Mouse (Mus musculus) heart, embryonic 11.5 days (tissue): Measurements from ENCODE around the gene Emilin1. TPM values are rescaled to one million over a fixed set of nuclear protein-coding genes. Genes with fewer than 3 reads are reported as not detected.

Experiments
- ATAC-seq: fragments of 200-750 bp; cut with Nextera tagmentation; replicated peaks from 2 replicates; pipeline ENCODE4 v1.8.0; 2017; ENCODE audit warnings: moderate library complexity; ENCODE audit not compliant: insufficient number of reproducible peaks, low FRiP score, low TSS enrichment
- H3K27ac ChIP-seq: fragments of 300-500 bp; sonication (generic); 2 replicates; pipeline ENCODE4 v1.5.1; 2014; ENCODE audit warnings: mild to moderate bottlenecking, low read depth, low read length
- H3K27me3 ChIP-seq: fragments of 300-500 bp; sonication (generic); 2 replicates; pipeline ENCODE4 v1.6.1; 2014; ENCODE audit warnings: mild to moderate bottlenecking, low read length, mixed read lengths; ENCODE audit not compliant: control insufficient read depth, insufficient read depth
- H3K36me3 ChIP-seq: fragments of 300-500 bp; sonication (generic); 2 replicates; pipeline ENCODE4 v1.6.1; 2014; ENCODE audit warnings: mild to moderate bottlenecking, low read length, moderate library complexity, mixed read lengths; ENCODE audit not compliant: control insufficient read depth, insufficient read depth
- H3K4me1 ChIP-seq: fragments of 300-500 bp; sonication (generic); 2 replicates; pipeline ENCODE4 v1.6.1; 2014; ENCODE audit warnings: low read length; ENCODE audit not compliant: control insufficient read depth, insufficient read depth
- H3K4me2 ChIP-seq: fragments of 300-500 bp; sonication (generic); 2 replicates; pipeline ENCODE4 v1.6.1; 2014; ENCODE audit warnings: mild to moderate bottlenecking, moderate library complexity
- H3K4me3 ChIP-seq: fragments of 300-500 bp; sonication (generic); 2 replicates; pipeline ENCODE4 v1.5.1; 2014; ENCODE audit warnings: low read depth, low read length
- H3K9ac ChIP-seq: fragments of 300-500 bp; sonication (generic); 2 replicates; pipeline ENCODE4 v1.6.1; 2014; ENCODE audit warnings: mild to moderate bottlenecking, low read depth, low read length, moderate library complexity
- H3K9me3 ChIP-seq: fragments of 300-500 bp; sonication (generic); replicated peaks from 2 replicates; pipeline ENCODE4 v1.6.1; 2016; ENCODE audit warnings: low read length; ENCODE audit not compliant: control insufficient read depth
- whole genome bisulfite sequencing: fragments of 180-500 bp; shearing (Covaris S2); extraction: QIAGEN DNeasy Blood & Tissue Kit; methylation state at CpG from one replicate; pipeline ENCODE4 v1.1.7; 2014; ENCODE audit not compliant: insufficient replicate concordance; 5-methylcytosine and 5-hydroxymethylcytosine counted together
- polyA plus RNA-seq: library from polyadenylated mRNA; unstranded; fragments of >200 nt; fragmentation: Nextera tagmentation; extraction: Ambion mirVana; gene quantifications from 2 replicates; pipeline ENCODE4 v1.2.1, GENCODE M21; 2014

The Emilin1 gene
- polyA plus RNA-seq, 1 experiment from 2014 or later, result 90.5 TPM

- no peak overlapping the region for H3K4me3 ChIP-seq
- H3K4me2 ChIP-seq, result no peak overlapping the region
- peaks cover 15% of the 10 kb centered on the region for H3K27me3 ChIP-seq
- H3K9me3 ChIP-seq, result no peaks in the 10 kb centered on the region
- no peak overlapping the region for H3K9ac ChIP-seq
- no peak overlapping the region for H3K27ac ChIP-seq
- H3K4me1 ChIP-seq, result peaks cover 7% of the 10 kb centered on the region
- no peak for ATAC-seq
- WGBS, result 81% methylated on average over 6 of the region's 6 CpGs
- H3K36me3 ChIP-seq, result no peaks in the 10 kb centered on the region
Observed at GRCm38 (mm10) chr5:30944344-30944743, 31.1 kb downstream of the Emilin1 start.

GRCm38 (mm10) chr5:30944956-30945781 is 32.0 kb downstream of the Emilin1 start, which contains the start of gene Cgref1:
Gene Cgref1 (minus strand): TSS chr5:30945591.
- Histone ChIP-seq H3K4me3 (peak within 1 kb of the TSS; percentile 51), H3K27me3 (peaks cover 15% of the 10 kb centered on the region), H3K36me3 (no peaks in the 10 kb centered on the region), H3K9me3 (no peaks in the 10 kb centered on the region), H3K4me1 (peaks cover 9% of the 10 kb centered on the region), H3K27ac (no peak within 1 kb of the TSS), H3K4me2 (peak within 1 kb of the TSS; percentile 95), H3K9ac (peak within 1 kb of the TSS; percentile 73)
- WGBS, result 5% methylated on average over 44 of the region's 44 CpGs
- ATAC-seq, result no peak; the same call in 1 of the 2 replicates

- no peaks in the 10 kb centered on the region for H3K9me3 ChIP-seq
- no peak for ATAC-seq
- peaks cover 3% of the 10 kb centered on the region; the same call in 1 of the 2 replicates for H3K36me3 ChIP-seq
- WGBS, result 68% methylated on average over 5 of the region's 5 CpGs
- no peak overlapping the region for H3K27ac ChIP-seq
- peaks cover 17% of the 10 kb centered on the region for H3K4me1 ChIP-seq
- H3K4me2 ChIP-seq, result no peak overlapping the region
- no peak overlapping the region for H3K4me3 ChIP-seq
- H3K9ac ChIP-seq, result no peak overlapping the region
- H3K27me3 ChIP-seq, result peaks cover 13% of the 10 kb centered on the region
Observed at GRCm38 (mm10) chr5:30948620-30949019, 35.4 kb downstream of the Emilin1 start.

- no peaks in the 10 kb centered on the region for H3K9me3 ChIP-seq
- peaks cover 17% of the 10 kb centered on the region for H3K4me1 ChIP-seq
- H3K4me2 ChIP-seq, result peak overlapping the region; percentile 93
- peaks cover 9% of the 10 kb centered on the region for H3K27me3 ChIP-seq
- H3K4me3 ChIP-seq, result peak overlapping the region; percentile 69
- H3K36me3 ChIP-seq, result peaks cover 14% of the 10 kb centered on the region
- peak overlapping the region; percentile 57; the same call in 1 of the 2 replicates for H3K27ac ChIP-seq
- ATAC-seq, result peak; percentile 88
- under 1% methylated on average over 31 of the region's 31 CpGs for WGBS
- H3K9ac ChIP-seq, result peak overlapping the region; percentile 74
Observed at GRCm38 (mm10) chr5:30949654-30950326, 36.6 kb downstream of the Emilin1 start.

GRCm38 (mm10) chr5:30950451-30950850 is 37.2 kb downstream of the Emilin1 start:
- peaks cover 13% of the 10 kb centered on the region for H3K4me1 ChIP-seq
- H3K9ac ChIP-seq, result peak overlapping the region; percentile 74
- WGBS, result 71% methylated on average over 4 of the region's 4 CpGs
- H3K4me3 ChIP-seq, result peak overlapping the region; percentile 69
- peak overlapping the region; percentile 93 for H3K4me2 ChIP-seq
- H3K27me3 ChIP-seq, result peaks cover 6% of the 10 kb centered on the region
- peaks cover 20% of the 10 kb centered on the region for H3K36me3 ChIP-seq
- H3K9me3 ChIP-seq, result no peaks in the 10 kb centered on the region
- no peak for ATAC-seq
- H3K27ac ChIP-seq, result peak overlapping the region; percentile 57; the same call in 1 of the 2 replicates

GRCm38 (mm10) chr5:30950922-30951321 is 37.7 kb downstream of the Emilin1 start:
- Histone ChIP-seq H3K36me3 (peaks cover 24% of the 10 kb centered on the region), H3K9me3 (no peaks in the 10 kb centered on the region), H3K27me3 (peaks cover 3% of the 10 kb centered on the region; the same call in 1 of the 2 replicates), H3K27ac (no peak overlapping the region), H3K4me2 (peak overlapping the region; percentile 93; the same call in 1 of the 2 replicates), H3K9ac (no peak overlapping the region), H3K4me3 (no peak overlapping the region; the same call in 1 of the 2 replicates), H3K4me1 (peaks cover 13% of the 10 kb centered on the region)
- WGBS, result 83% methylated on average over 2 of the region's 2 CpGs
- no peak for ATAC-seq

- Histone ChIP-seq H3K9ac (no peak overlapping the region), H3K4me1 (peaks cover 13% of the 10 kb centered on the region), H3K27me3 (no peaks in the 10 kb centered on the region), H3K9me3 (no peaks in the 10 kb centered on the region), H3K4me2 (no peak overlapping the region), H3K36me3 (peaks cover 25% of the 10 kb centered on the region), H3K27ac (no peak overlapping the region), H3K4me3 (no peak overlapping the region)
- ATAC-seq, result no peak
- WGBS, result 80% methylated on average over 6 of the region's 6 CpGs
Observed at GRCm38 (mm10) chr5:30951706-30952105, 38.5 kb downstream of the Emilin1 start.

- Histone ChIP-seq H3K4me2 (no peak overlapping the region), H3K27ac (no peak overlapping the region), H3K36me3 (peaks cover 28% of the 10 kb centered on the region), H3K9me3 (no peaks in the 10 kb centered on the region), H3K4me1 (peaks cover 13% of the 10 kb centered on the region), H3K4me3 (no peak overlapping the region), H3K9ac (no peak overlapping the region), H3K27me3 (no peaks in the 10 kb centered on the region)
- 76% methylated on average over 5 of the region's 5 CpGs for whole genome bisulfite sequencing
- ATAC-seq, result no peak
Observed at GRCm38 (mm10) chr5:30952551-30952950, 39.3 kb downstream of the Emilin1 start.
